Mouse (Mus musculus): ENCODE measurements around the gene Wasl.

Wasl gene

GRCm38 (mm10) chr6:24645346-24646053 is 19.3 kb downstream of the Wasl start:
- no peak for DNase-seq

DNA sequence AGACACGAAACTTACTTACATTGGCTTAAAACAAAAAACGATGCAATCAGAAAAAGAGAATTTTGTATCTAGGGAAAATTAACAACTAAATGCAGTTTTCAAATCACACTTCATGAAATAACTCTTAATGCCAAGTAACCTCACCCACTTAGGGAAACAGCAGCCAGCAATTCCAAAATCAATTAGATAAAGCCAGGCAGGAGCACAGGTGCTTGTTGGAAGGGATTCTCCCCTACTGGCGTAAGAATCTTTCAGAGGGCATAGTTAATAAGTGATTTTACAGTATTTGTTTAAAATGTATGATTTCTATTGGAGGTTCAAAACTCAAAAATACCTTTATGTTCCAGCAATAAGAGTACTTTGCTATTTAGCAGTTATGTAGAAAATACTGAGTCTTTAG is 21.8 kb downstream of the Wasl start:
- DNase-seq = no peak

GRCm38 (mm10) chr6:24642161-24642560 is 22.6 kb downstream of the Wasl start:
- no peak for DNase-seq

GRCm38 (mm10) chr6:24641286-24641685 is 23.5 kb downstream of the Wasl start:
- no peak for DNase-seq

DNA sequence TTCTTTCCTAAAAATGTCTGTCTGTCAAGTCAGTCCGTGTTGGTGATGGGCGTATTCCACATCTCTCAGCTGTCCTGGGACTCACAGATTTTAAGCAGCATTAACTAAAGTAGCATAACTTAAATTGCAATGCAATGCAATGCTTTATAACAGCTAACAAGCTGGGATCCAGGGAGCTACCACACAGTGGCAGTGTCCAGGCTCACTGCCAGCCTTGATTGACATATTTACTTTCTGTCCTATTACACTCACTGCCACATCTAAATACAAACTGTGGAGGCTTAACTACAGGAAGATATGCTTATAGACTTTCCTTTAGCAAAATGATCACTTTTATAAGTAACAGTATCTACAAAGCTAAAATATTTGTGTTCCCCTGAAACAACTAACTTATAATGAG is 29.0 kb downstream of the Wasl start:
- no peak for DNase-seq

DNA sequence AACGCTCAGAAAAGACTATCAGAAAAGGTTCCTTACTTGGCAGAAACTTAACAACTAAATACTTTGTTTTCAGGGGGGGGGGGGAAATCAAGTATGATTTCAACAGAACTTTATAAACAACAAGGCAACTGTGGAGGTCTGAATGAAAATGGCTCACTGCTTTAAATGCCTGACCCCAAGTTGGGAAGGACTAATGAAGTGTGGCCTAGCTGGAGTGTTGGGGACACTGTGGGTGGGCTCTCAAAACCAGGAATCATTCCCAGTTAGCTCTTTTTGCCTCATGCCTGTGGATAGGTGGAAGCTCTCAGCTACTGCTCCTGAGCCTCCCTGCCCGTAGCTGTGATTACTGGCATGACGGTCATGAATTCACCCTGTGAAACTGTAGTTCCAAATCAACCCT is 30.7 kb downstream of the Wasl start:
- no peak for DNase-seq

DNA sequence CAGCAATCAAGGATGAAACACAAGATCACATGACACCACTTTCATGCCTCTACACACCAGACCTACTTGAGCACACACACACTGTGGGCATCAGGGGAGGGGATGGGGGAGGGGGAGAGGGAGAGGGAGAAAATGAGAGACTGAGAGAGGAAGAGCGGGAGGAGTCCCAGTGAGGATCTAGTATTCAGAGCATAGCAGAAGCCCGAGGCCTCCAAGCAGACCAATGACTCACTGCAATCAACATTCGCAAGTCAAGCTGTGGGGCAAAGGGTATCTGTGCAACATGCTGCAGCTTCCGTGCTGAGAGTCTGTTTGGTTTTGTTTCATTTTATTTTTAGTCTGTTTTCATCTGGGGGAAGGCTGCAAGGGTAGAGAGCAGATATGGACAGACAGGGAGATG is 32.7 kb downstream of the Wasl start:
- no peak for DNase-seq

DNA sequence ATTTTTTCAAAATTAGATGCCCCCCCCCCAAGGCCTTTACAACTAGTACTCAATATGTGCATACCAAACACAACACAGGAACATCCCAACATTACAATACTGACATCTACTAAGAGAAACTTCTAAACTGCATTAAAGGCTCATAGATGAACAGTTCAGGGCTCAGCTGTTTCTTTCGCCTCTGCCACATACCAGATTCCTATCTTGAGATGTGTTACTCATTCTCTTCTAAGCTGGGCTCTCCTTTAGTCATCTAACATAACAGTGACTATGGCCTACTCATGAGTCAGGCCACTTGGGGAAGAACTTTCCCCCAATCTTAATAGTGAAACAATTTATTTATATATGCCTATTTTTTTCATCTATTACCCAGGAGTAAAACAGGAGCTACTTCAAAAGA is 36.3 kb downstream of the Wasl start:
- no peak for DNase-seq

DNA sequence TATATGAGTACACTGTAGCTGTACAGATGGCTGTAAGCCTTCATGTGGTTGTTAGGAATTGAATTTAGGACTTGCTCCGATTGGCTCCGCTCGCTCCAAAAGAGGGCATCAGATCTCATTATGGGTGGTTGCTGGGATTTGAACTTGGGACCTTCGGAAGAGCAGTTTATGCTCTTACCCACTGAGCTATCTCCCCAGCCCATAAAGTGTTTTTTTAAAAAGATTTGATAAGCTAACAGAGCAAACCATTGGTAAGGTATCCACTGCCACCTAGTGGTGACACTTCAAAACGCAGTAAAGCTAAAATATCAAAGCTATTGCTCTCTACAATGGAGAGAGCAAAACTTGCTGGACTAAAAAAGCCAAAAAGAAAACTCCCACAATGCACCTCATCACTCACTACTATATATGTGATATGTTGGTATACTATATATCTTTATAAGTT is 37.2 kb downstream of the Wasl start:
- peak; percentile 30 to 73 for DNase-seq

DNA sequence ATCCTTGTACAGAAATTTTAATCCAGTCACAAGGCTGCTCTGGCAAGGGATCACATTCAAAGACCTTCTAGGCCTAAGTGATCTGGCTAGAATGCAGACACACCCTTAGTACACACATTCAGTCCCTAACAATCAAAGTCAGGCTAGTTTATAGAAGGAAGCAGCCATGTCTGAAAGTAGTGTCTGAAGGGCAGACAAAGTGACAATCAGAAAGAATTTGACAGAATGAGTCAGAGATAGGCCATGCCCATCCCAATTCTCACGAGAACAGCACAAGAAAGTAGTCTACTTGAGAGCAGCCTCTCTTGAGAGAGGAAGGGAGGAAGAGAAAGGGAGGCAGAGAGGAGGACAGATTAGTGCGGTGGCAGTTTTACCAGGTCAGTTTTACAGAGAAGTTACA is 42.7 kb downstream of the Wasl start:
- no peak for DNase-seq

DNA sequence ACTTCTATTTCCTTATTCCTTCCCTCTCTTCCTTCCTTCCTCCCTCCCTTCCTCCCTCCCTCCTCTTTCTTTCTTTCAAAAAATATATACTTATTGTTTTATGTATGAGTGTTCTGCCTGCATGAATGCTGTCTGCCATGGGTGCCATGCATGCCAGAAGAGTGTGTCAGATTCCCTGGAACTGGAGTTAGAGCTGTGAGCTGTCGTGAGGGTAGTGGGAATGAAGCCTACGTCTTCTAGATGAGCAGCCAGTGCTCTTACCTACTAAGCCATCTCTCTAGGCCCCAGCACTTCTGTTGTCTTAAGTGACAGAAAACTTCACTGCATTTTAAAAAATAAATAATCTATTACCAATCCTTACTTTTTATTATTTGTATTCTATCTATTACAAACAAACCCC is 43.9 kb downstream of the Wasl start:
- DNase-seq = no peak

DNA sequence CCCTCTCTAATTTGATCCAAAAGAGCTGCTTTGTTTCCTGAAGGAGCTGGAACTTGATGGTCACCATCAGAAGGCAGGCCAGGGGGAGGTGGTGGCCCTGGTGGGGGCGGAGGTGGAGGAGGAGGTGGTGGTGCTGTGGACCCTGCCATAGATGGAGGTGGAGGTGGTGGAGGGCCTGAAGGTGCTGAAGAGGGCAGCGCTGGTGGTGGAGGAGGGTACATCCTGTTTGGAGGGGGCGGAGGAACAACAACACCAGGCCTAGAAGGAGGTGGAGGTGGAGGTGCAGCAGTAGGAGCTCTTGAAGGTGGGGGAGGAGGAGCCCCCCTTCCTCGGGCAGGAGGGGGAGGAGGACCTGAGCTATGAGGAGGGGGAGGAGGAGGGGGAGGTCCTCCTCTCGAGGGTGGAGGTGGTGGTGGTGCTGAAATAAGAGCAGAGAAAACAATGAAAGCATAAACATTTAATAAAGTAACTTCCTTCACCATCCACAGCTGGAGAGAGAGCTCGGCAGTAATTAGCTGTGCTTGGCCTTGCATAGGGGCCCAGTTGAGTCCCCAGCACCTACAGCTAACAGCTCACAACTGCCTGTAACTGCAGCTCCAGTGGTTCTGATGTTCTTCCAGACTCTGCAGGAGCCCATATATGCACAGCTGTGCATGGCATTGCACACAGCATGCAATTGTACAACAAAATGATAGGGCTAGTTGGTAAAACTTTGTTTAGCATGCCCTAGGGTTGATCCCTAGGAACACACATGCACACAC is 45.3 kb downstream of the Wasl start:
- DNase-seq = no peak

GRCm38 (mm10) chr6:24616746-24617145 is 48.1 kb downstream of the Wasl start:
- peak; percentile 70 to 80 for DNase-seq

DNA sequence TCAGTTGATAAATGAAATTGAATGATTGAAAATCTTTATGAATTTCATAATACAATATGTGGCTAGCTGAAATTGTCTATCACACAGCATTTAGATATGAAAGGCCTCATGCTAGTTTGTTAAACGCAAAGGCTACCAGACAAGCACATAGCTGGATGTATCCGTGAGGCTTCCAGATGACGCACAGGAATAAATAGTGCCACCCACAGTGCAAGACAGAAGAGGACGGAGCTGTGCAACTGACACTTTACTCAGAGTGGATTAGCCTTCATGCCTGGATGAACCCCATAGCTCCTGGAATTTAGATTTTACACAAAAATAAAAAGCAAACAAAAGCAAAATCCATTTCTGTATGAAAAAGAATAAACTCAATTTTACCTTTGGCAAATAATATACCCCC is 50.9 kb downstream of the Wasl start:
- DNase-seq = no peak

- DNase-seq = no peak
These were observed 51.5 kb downstream of the Wasl start for GRCm38 (mm10) chr6:24613346-24613745.

DNA sequence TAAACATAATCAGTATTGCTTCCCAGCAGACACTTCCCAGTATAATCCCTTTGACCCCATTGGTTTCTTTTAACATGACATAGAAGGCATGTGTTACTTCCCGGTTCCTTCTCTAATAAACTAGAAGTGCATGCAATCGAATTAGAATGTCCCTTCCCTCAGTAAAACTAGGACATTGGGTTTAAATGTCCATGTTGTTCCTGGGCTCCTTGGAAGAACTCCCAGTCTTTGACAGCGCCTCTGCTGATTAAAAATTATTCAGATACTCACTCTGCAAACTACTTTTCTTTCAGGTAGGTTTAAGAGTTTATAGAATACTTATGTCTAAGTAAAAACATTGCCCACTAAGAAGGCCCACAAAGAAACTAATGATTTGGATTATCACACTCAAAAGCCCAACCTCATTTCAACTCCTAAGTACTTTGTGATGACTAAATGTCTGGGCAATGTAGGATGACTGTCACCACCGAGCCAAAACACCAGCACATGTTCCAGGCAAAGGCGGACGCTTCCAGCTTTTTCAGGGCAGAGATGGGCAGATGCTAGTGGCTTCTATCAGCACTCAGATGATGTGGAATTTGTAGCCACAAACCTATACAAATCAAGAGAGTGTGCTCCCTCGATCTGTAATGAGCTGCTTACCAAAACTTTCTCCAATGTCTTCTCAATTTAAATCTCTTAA is 52.6 kb downstream of the Wasl start:
- no peak for DNase-seq

DNA sequence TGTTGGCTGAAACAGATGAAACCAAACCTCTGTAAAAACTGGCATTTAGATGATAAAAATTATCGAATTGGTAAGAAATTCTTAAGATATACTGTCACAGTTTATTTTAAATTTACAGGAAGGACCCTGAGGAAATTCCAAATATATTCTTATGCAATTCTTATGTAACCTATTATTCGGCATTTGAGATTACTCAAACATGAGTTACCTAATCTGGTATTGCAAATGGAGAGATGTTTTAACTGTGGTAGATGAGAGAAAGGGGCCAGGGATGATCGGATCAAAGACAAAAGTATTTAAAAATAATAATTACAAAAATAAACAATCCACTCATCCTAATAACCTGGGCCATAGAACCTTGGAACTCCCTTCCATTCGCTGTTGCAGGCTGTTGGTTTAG is 54.5 kb downstream of the Wasl start:
- DNase-seq = no peak

DNA sequence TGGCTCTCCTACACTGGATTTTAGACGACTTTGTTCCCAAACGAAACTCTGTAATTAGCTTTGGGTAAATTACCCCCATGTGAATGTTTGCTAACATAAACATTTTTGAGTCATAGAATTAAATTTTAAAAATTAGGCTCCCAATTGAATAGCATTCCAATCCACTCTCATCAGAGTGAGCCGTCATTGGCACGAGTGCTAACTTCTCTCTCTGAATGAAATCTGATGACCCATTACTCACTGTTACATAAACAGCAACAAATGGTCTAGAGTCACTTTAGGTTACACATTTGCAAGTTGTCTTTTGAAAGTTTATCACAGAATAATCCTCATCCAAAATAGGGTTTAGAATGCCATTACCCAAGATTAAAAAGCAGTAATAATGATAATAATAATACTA is 55.3 kb downstream of the Wasl start:
- DNase-seq = no peak

DNA sequence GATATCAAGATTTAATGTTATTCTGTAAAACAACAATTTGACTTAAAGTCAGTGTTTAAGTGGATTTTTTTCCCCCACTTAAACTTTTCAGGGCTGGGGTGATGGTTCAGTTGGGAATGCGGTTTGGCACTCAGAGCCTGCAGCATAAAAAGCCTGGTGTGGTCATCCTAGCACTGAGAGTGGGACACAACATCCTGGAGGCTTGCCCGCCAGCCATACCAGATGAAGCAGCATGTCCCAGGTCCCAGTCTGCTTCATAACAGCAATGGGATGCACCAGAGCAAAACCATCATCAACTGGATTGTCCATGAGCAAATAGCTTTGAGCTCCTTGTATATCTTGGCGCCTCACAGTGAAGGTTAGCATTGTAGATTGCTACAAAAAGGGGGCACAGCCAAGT is 56.1 kb downstream of the Wasl start:
- no peak for DNase-seq

DNA sequence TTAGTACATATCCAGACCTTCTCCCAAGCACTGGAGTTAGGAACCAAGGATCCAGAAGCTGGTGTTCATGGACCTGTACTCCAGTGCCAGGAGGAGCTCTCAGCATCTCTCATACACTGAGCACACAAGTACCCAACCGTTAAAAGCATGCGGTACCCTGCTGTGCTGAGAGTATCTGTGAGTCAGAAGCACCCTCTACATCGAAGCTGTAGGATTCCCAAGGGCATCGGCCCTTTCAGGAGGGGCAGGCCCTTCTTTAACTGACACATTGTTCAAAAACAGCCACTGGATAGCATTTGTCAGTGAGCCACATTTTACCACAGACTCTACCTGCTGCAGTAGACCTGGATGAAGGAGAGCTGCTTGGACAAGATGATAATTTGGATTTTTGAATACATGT is 56.7 kb downstream of the Wasl start:
- no peak for DNase-seq

GRCm38 (mm10) chr6:24607531-24607930 is 57.3 kb downstream of the Wasl start:
- peak in 1 of 2 experiments; percentile 19 for DNase-seq

DNA sequence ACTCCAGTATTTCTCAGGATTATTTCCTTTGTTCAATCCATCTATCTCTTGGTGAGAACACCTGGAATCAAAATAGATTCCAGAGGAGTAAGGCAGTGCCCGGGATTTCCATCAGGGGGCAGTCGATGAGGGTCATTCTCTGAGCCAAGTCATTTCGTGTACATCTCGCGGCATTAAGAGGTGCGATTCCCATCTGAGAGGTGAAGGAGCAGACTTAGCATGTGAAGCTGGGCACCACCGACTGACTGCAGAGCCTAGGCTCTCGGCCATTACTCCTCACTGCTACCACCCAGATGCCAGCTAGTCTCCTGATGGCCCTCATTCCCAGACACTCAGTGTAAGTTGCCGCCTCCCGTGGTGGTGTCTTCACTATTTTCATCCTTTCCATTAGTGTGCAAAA is 58.3 kb downstream of the Wasl start:
- DNase-seq = peak in 1 of 2 experiments; percentile 27

DNA sequence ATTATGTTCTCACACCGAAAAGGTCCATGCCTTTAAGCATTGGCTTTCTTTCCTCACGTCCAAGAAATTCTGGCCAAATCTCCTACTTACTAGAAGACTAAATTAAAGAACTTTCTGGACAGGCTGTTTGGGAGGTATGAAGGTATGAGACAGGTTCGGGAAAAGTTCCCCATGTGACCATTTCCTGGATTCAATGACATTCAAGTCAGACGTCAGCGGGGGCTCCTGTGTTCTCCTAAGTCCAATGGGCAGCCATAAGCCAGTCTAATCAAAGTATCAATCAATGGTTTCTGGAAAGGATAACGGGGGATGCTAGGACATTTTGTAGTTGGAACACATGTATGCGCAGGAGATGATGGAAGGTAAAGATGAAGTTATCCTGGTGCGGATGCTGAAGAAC is 59.2 kb downstream of the Wasl start:
- DNase-seq = no peak

- no peak for DNase-seq
These were observed 60.5 kb downstream of the Wasl start for GRCm38 (mm10) chr6:24604289-24604688.

All from cerebellum, postnatal 25 days (tissue).